Mouse (Mus musculus): ENCODE measurements around the gene Kcng3. TPM values are rescaled to one million over a fixed set of nuclear protein-coding genes. Genes with fewer than 3 reads are reported as not detected.
A peak's percentile ranks its signal among the peaks of the same experiment; 100 is the strongest.

Gene Kcng3
- polyA plus RNA-seq, 1 experiment from 2014 or later = not detected

GRCm38 (mm10) chr17:83613907-83614306 lies 17.8 kb downstream of the Kcng3 start:
- WGBS = 18% methylated on average over 11 of the region's 11 CpGs
- H3K4me3 ChIP-seq (ENCODE audit: control insufficient read depth in 1 of 2, insufficient read depth in 1 of 2, low read depth in 1 of 2, low read length in 2 of 2) = peak overlapping the region; percentile 12 to 23; a peak in 3 of 4 replicates

GRCm38 (mm10) chr17:83609532-83609931 lies 22.2 kb downstream of the Kcng3 start:
- Histone ChIP-seq H3K36me3 (ENCODE audit: control insufficient read depth, insufficient read depth, low read length) (no peaks in the 10 kb centered on the region), H3K4me3 (ENCODE audit: control insufficient read depth in 1 of 2, insufficient read depth in 1 of 2, low read depth in 1 of 2, low read length in 2 of 2) (no peak overlapping the region), H3K9me3 (ENCODE audit: control insufficient read depth, low read length) (no peaks in the 10 kb centered on the region), H3K27me3 (ENCODE audit: control insufficient read depth, insufficient read depth, low read length) (no peaks in the 10 kb centered on the region), H3K4me1 (ENCODE audit: control insufficient read depth in 2 of 2, insufficient read depth in 2 of 2, low read length in 2 of 2) (peaks cover 0 to 5% of the 10 kb centered on the region in 2 experiments; a peak in 1 of 4 replicates), H3K9ac (ENCODE audit: low read length) (no peak overlapping the region), H3K4me2 (ENCODE audit: low read length) (no peak overlapping the region), H3K27ac (replicated peaks in 1 of 2; ENCODE audit: control insufficient read depth in 1 of 2, insufficient read depth in 1 of 2, low read depth in 2 of 2, low read length in 2 of 2) (no peak overlapping the region)
- no peak for ATAC-seq (ENCODE audit: insufficient number of reproducible peaks, insufficient read depth, low FRiP score, low read depth)
- 84% methylated on average over 4 of the region's 4 CpGs for WGBS

More at GRCm38 (mm10) chr17:83613907-83614306, 17.8 kb downstream of the Kcng3 start:
- H3K36me3 ChIP-seq (ENCODE audit: control insufficient read depth, insufficient read depth, low read length) = no peaks in the 10 kb centered on the region
- H3K4me2 ChIP-seq (ENCODE audit: low read length) = peak overlapping the region; percentile 62
- H3K9me3 ChIP-seq (ENCODE audit: control insufficient read depth, low read length) = no peaks in the 10 kb centered on the region
- H3K9ac ChIP-seq (ENCODE audit: low read length) = 0 out of 2 replicates have a peak overlapping the region, but pooled peaks have one; percentile 12
- H3K27ac ChIP-seq (replicated peaks in 1 of 2; ENCODE audit: control insufficient read depth in 1 of 2, insufficient read depth in 1 of 2, low read depth in 2 of 2, low read length in 2 of 2) = no peak overlapping the region
- peaks cover 0 to 5% of the 10 kb centered on the region in 2 experiments; a peak in 1 of 4 replicates for H3K4me1 ChIP-seq (ENCODE audit: control insufficient read depth in 2 of 2, insufficient read depth in 2 of 2, low read length in 2 of 2)
- no peak for ATAC-seq (ENCODE audit: insufficient number of reproducible peaks, insufficient read depth, low FRiP score, low read depth)
- H3K27me3 ChIP-seq (ENCODE audit: control insufficient read depth, insufficient read depth, low read length) = no peaks in the 10 kb centered on the region

- Histone ChIP-seq H3K9me3 (ENCODE audit: control insufficient read depth, low read length) (no peaks in the 10 kb centered on the region), H3K4me3 (ENCODE audit: control insufficient read depth in 1 of 2, insufficient read depth in 1 of 2, low read depth in 1 of 2, low read length in 2 of 2) (no peak overlapping the region), H3K9ac (ENCODE audit: low read length) (no peak overlapping the region), H3K27me3 (ENCODE audit: control insufficient read depth, insufficient read depth, low read length) (no peaks in the 10 kb centered on the region), H3K4me1 (ENCODE audit: control insufficient read depth in 2 of 2, insufficient read depth in 2 of 2, low read length in 2 of 2) (no peaks in the 10 kb centered on the region), H3K4me2 (ENCODE audit: low read length) (no peak overlapping the region), H3K27ac (replicated peaks in 1 of 2; ENCODE audit: control insufficient read depth in 1 of 2, insufficient read depth in 1 of 2, low read depth in 2 of 2, low read length in 2 of 2) (no peak overlapping the region), H3K36me3 (ENCODE audit: control insufficient read depth, insufficient read depth, low read length) (no peaks in the 10 kb centered on the region)
- 84% methylated on average over 12 of the region's 12 CpGs for WGBS
- no peak for ATAC-seq (ENCODE audit: insufficient number of reproducible peaks, insufficient read depth, low FRiP score, low read depth)
These were observed 30.7 kb downstream of the Kcng3 start for GRCm38 (mm10) chr17:83600976-83601375.

GRCm38 (mm10) chr17:83595966-83596365 lies 35.7 kb downstream of the Kcng3 start:
- H3K9me3 ChIP-seq (ENCODE audit: control insufficient read depth, low read length) = no peaks in the 10 kb centered on the region
- 87% methylated on average over 7 of the region's 7 CpGs for WGBS
- H3K27me3 ChIP-seq (ENCODE audit: control insufficient read depth, insufficient read depth, low read length) = no peaks in the 10 kb centered on the region
- no peak for ATAC-seq (ENCODE audit: insufficient number of reproducible peaks, insufficient read depth, low FRiP score, low read depth)
- no peak overlapping the region for H3K27ac ChIP-seq (replicated peaks in 1 of 2; ENCODE audit: control insufficient read depth in 1 of 2, insufficient read depth in 1 of 2, low read depth in 2 of 2, low read length in 2 of 2)
- no peaks in the 10 kb centered on the region for H3K36me3 ChIP-seq (ENCODE audit: control insufficient read depth, insufficient read depth, low read length)
- no peak overlapping the region for H3K4me3 ChIP-seq (ENCODE audit: control insufficient read depth in 1 of 2, insufficient read depth in 1 of 2, low read depth in 1 of 2, low read length in 2 of 2)
- H3K4me2 ChIP-seq (ENCODE audit: low read length) = no peak overlapping the region
- no peak overlapping the region for H3K9ac ChIP-seq (ENCODE audit: low read length)
- H3K4me1 ChIP-seq (ENCODE audit: control insufficient read depth in 2 of 2, insufficient read depth in 2 of 2, low read length in 2 of 2) = no peaks in the 10 kb centered on the region

- WGBS = 66% methylated on average over 8 of the region's 8 CpGs
- Histone ChIP-seq H3K4me2 (ENCODE audit: low read length) (no peak overlapping the region), H3K4me3 (ENCODE audit: control insufficient read depth in 1 of 2, insufficient read depth in 1 of 2, low read depth in 1 of 2, low read length in 2 of 2) (no peak overlapping the region), H3K9ac (ENCODE audit: low read length) (no peak overlapping the region), H3K4me1 (ENCODE audit: control insufficient read depth in 2 of 2, insufficient read depth in 2 of 2, low read length in 2 of 2) (no peaks in the 10 kb centered on the region), H3K27ac (replicated peaks in 1 of 2; ENCODE audit: control insufficient read depth in 1 of 2, insufficient read depth in 1 of 2, low read depth in 2 of 2, low read length in 2 of 2) (no peak overlapping the region), H3K9me3 (ENCODE audit: control insufficient read depth, low read length) (no peaks in the 10 kb centered on the region), H3K27me3 (ENCODE audit: control insufficient read depth, insufficient read depth, low read length) (no peaks in the 10 kb centered on the region), H3K36me3 (ENCODE audit: control insufficient read depth, insufficient read depth, low read length) (no peaks in the 10 kb centered on the region)
- no peak for ATAC-seq (ENCODE audit: insufficient number of reproducible peaks, insufficient read depth, low FRiP score, low read depth)
These were observed 37.2 kb downstream of the Kcng3 start for GRCm38 (mm10) chr17:83594526-83594925.

GRCm38 (mm10) chr17:83593396-83593795 lies 38.3 kb downstream of the Kcng3 start:
- H3K27me3 ChIP-seq (ENCODE audit: control insufficient read depth, insufficient read depth, low read length) = no peaks in the 10 kb centered on the region
- H3K36me3 ChIP-seq (ENCODE audit: control insufficient read depth, insufficient read depth, low read length) = no peaks in the 10 kb centered on the region
- WGBS = 83% methylated on average over 10 of the region's 10 CpGs
- H3K9ac ChIP-seq (ENCODE audit: low read length) = no peak overlapping the region
- ATAC-seq (ENCODE audit: insufficient number of reproducible peaks, insufficient read depth, low FRiP score, low read depth) = no peak
- H3K4me2 ChIP-seq (ENCODE audit: low read length) = no peak overlapping the region
- H3K9me3 ChIP-seq (ENCODE audit: control insufficient read depth, low read length) = peaks cover 5% of the 10 kb centered on the region; the same call in 1 of the 2 replicates
- no peak overlapping the region for H3K4me3 ChIP-seq (ENCODE audit: control insufficient read depth in 1 of 2, insufficient read depth in 1 of 2, low read depth in 1 of 2, low read length in 2 of 2)
- H3K4me1 ChIP-seq (ENCODE audit: control insufficient read depth in 2 of 2, insufficient read depth in 2 of 2, low read length in 2 of 2) = no peaks in the 10 kb centered on the region
- H3K27ac ChIP-seq (replicated peaks in 1 of 2; ENCODE audit: control insufficient read depth in 1 of 2, insufficient read depth in 1 of 2, low read depth in 2 of 2, low read length in 2 of 2) = no peak overlapping the region

- H3K4me1 ChIP-seq (ENCODE audit: control insufficient read depth in 2 of 2, insufficient read depth in 2 of 2, low read length in 2 of 2) = no peaks in the 10 kb centered on the region
These were observed 42.9 kb downstream of the Kcng3 start for GRCm38 (mm10) chr17:83588663-83589341.

GRCm38 (mm10) chr17:83587731-83588130 lies 44.0 kb downstream of the Kcng3 start:
- Histone ChIP-seq H3K27ac (replicated peaks in 1 of 2; ENCODE audit: control insufficient read depth in 1 of 2, insufficient read depth in 1 of 2, low read depth in 2 of 2, low read length in 2 of 2) (no peak overlapping the region), H3K4me1 (ENCODE audit: control insufficient read depth in 2 of 2, insufficient read depth in 2 of 2, low read length in 2 of 2) (no peaks in the 10 kb centered on the region), H3K36me3 (ENCODE audit: control insufficient read depth, insufficient read depth, low read length) (no peaks in the 10 kb centered on the region), H3K9me3 (ENCODE audit: control insufficient read depth, low read length) (peaks cover 5% of the 10 kb centered on the region; the same call in 1 of the 2 replicates), H3K4me3 (ENCODE audit: control insufficient read depth in 1 of 2, insufficient read depth in 1 of 2, low read depth in 1 of 2, low read length in 2 of 2) (no peak overlapping the region), H3K9ac (ENCODE audit: low read length) (no peak overlapping the region), H3K27me3 (ENCODE audit: control insufficient read depth, insufficient read depth, low read length) (no peaks in the 10 kb centered on the region), H3K4me2 (ENCODE audit: low read length) (no peak overlapping the region)
- WGBS = 86% methylated on average over 8 of the region's 8 CpGs
- no peak for ATAC-seq (ENCODE audit: insufficient number of reproducible peaks, insufficient read depth, low FRiP score, low read depth)

More at GRCm38 (mm10) chr17:83588663-83589341, 42.9 kb downstream of the Kcng3 start:
- no peaks in the 10 kb centered on the region for H3K36me3 ChIP-seq (ENCODE audit: control insufficient read depth, insufficient read depth, low read length)
- H3K27ac ChIP-seq (replicated peaks in 1 of 2; ENCODE audit: control insufficient read depth in 1 of 2, insufficient read depth in 1 of 2, low read depth in 2 of 2, low read length in 2 of 2) = no peak overlapping the region
- no peak overlapping the region for H3K4me3 ChIP-seq (ENCODE audit: control insufficient read depth in 1 of 2, insufficient read depth in 1 of 2, low read depth in 1 of 2, low read length in 2 of 2)
- no peak overlapping the region for H3K4me2 ChIP-seq (ENCODE audit: low read length)
- WGBS = 83% methylated on average over 6 of the region's 6 CpGs
- no peak for ATAC-seq (ENCODE audit: insufficient number of reproducible peaks, insufficient read depth, low FRiP score, low read depth)
- H3K9me3 ChIP-seq (ENCODE audit: control insufficient read depth, low read length) = peaks cover 5% of the 10 kb centered on the region; the same call in 1 of the 2 replicates
- H3K27me3 ChIP-seq (ENCODE audit: control insufficient read depth, insufficient read depth, low read length) = no peaks in the 10 kb centered on the region
- no peak overlapping the region for H3K9ac ChIP-seq (ENCODE audit: low read length)
